Mouse (Mus musculus): ENCODE data around the gene Tmc8. TPM values are rescaled to one million over a fixed set of nuclear protein-coding genes. Genes with fewer than 3 reads are reported as not detected.

Gene Tmc8
- 1.3 and 1.4 TPM in 2 replicates for polyA plus RNA-seq (2015; fragmentation: Nextera tagmentation; extraction: Ambion mirVana)

DNA sequence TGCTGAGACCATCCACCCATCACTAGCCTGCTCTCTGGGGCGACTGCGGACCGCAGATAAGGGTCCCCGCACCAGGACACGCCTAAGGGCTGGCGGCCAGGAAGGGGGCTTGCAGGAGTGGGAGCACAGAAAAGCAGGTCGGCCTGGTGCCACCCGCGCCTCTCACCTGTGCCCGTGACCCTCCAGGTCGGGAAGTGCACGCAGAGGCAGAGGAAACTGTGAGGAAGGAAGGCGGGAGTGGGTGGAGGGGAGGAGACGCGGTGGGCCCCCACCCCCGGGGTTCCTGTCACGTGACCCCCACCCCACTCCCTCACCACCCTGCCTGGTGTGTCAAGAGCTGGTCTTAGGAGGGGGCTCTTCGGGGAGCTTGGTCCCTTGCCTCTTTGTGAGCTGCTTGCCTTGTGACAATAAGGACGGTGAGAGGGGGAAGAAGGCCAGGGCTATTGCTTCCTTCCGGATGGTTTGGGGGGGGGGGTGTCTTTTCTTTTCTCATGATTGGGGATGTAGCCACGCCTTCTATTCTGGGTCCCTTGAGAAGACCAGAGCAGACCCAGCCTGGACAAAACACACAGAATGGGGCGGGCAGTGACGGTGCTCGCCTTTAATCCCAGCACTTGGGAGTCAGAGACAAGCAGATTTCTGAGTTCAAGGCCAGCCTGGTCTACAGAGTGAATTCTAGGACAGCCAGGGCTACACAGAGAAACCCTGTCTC, at the start of gene Tmc8, which contains the start of gene Tmc6:
TSS of gene Tmc8 (plus strand) at position 84 of the 712 bp plus-strand sequence.
TSS of gene Tmc6 (minus strand) at position 206 of the 712 bp plus-strand sequence.
- 44% methylated on average over 24 of the region's 24 CpGs for WGBS
- no peak for ATAC-seq
- H3K27ac ChIP-seq: no peak within 1 kb of the TSS
- H3K27me3 ChIP-seq: peaks cover 69% of the 10 kb centered on the region
- peak within 1 kb of the TSS; percentile 58; the same call in 1 of the 2 replicates for H3K9ac ChIP-seq (replicated peaks)
- H3K4me1 ChIP-seq (replicated peaks): peaks cover 37% of the 10 kb centered on the region
- peak within 1 kb of the TSS; percentile 61 for H3K4me2 ChIP-seq (replicated peaks)
- peak within 1 kb of the TSS; percentile 28 for H3K4me3 ChIP-seq (replicated peaks)
- H3K9me3 ChIP-seq: no peaks in the 10 kb centered on the region
- H3K36me3 ChIP-seq: no peaks in the 10 kb centered on the region

DNA sequence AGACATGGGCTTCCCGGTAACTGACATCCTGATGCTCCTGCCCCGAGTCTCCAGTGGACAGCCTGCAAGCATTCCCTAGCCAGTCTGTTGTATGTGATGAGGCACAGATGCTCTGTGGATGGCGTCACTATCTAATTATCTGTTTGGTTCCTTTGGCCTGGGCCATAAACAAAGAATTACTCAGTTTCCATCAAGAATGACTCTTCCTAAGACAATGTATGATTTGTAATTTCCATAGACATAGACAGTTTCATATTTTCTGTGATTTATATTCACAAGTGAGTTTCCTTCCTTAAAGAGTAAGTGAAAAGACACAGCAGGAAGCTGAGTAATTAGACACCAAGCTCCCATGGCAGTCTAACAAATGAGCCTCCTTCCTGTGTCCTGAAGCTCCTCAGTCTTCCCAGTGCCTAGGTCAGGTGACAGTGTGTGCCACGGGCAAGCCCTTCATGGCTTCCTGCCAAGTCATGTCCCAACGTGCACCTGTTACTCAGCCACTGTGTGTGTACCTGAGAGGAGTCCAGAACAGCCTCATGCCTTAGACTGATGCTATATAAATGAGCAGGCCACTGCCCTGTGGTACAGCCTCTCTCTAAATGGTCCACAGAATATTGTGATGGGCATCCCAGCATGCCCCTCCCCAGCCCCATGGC, 45.7 kb upstream of the Tmc8 start:
- no peaks in the 10 kb centered on the region for H3K9me3 ChIP-seq
- H3K36me3 ChIP-seq: peaks cover 85% of the 10 kb centered on the region
- no peaks in the 10 kb centered on the region for H3K4me1 ChIP-seq (replicated peaks)
- ATAC-seq: no peak
- no peak overlapping the region for H3K4me2 ChIP-seq (replicated peaks)
- H3K9ac ChIP-seq (replicated peaks): no peak overlapping the region
- no peak overlapping the region for H3K27ac ChIP-seq
- H3K4me3 ChIP-seq (replicated peaks): no peak overlapping the region
- no peaks in the 10 kb centered on the region for H3K27me3 ChIP-seq
- 85% methylated on average over 5 of the region's 5 CpGs for WGBS

DNA sequence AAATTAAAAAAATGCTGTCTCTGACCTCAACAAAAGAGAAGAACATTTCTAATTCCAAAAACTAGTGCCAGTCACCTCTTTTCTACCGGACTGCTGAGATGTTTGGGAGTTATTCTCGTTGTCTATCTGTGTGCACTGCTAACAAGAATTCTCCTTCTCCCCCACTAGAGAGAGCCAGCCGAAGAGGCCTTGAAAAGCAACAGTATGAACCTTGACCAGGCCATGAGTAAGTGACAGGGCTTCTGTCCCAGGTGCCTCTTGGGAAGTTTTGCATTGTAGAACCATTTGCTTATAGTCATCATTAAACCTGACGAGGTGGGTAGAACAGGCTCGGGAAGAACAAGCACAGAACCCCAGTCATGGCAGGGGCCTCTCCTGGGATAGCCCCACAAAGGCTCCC, 43.8 kb upstream of the Tmc8 start:
- H3K9ac ChIP-seq (replicated peaks): no peak overlapping the region
- H3K9me3 ChIP-seq: no peaks in the 10 kb centered on the region
- H3K27me3 ChIP-seq: no peaks in the 10 kb centered on the region
- no peak for ATAC-seq
- 91% methylated on average over 5 of the region's 5 CpGs for WGBS
- no peak overlapping the region for H3K4me2 ChIP-seq (replicated peaks)
- H3K27ac ChIP-seq: no peak overlapping the region
- H3K4me1 ChIP-seq (replicated peaks): no peaks in the 10 kb centered on the region
- peaks cover 94% of the 10 kb centered on the region for H3K36me3 ChIP-seq
- no peak overlapping the region for H3K4me3 ChIP-seq (replicated peaks)

DNA sequence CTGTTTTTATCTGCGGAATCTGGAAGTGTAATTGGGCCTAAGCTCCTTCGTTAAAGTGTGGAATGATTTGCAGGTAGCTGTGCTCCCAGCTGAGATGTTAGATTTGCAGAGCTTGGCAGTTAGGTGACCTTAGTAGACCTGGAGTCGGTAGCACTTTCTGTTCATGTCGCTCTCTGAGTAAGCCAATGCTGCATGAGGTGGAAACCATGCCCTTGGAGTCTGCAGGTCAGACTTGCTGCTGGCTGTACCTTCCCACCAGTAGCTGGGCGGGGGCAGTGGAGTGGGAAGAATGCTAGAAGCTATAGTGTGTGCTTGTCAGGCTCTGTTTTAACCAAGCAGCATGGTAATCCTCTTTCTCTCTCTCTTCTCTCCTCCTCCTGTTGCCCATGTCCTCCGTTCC, 40.7 kb upstream of the Tmc8 start:
- no peaks in the 10 kb centered on the region for H3K4me1 ChIP-seq (replicated peaks)
- H3K9me3 ChIP-seq: no peaks in the 10 kb centered on the region
- no peak overlapping the region for H3K4me2 ChIP-seq (replicated peaks)
- no peak overlapping the region for H3K27ac ChIP-seq
- 93% methylated on average over 6 of the region's 6 CpGs for WGBS
- no peaks in the 10 kb centered on the region for H3K27me3 ChIP-seq
- H3K9ac ChIP-seq (replicated peaks): no peak overlapping the region
- peaks cover 100% of the 10 kb centered on the region for H3K36me3 ChIP-seq
- H3K4me3 ChIP-seq (replicated peaks): no peak overlapping the region
- no peak for ATAC-seq

DNA sequence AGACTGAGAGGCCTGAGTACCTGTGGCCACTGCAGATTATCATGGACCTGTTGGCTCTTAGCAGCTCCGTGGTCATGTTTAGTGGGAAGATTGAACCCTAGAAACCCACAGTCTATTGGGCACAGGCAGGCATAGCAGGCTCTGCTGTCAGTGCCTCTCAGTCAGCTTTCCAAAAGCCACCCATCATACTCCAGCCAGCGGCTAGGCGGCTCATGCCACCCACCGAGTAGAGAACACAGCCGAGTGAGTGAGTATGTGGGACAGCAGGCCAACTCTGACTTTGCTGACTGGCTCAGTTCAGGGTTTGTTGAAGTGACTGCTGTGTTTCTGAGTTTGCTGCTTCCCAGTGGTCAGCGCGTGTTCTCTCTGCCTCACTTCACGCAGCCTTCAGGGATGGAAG, 39.6 kb upstream of the Tmc8 start:
- H3K36me3 ChIP-seq: peaks cover 99% of the 10 kb centered on the region
- H3K9me3 ChIP-seq: no peaks in the 10 kb centered on the region
- no peak overlapping the region for H3K4me3 ChIP-seq (replicated peaks)
- ATAC-seq: no peak
- H3K9ac ChIP-seq (replicated peaks): no peak overlapping the region
- H3K27me3 ChIP-seq: no peaks in the 10 kb centered on the region
- WGBS: 91% methylated on average over 8 of the region's 8 CpGs
- no peak overlapping the region for H3K27ac ChIP-seq
- H3K4me2 ChIP-seq (replicated peaks): no peak overlapping the region
- no peaks in the 10 kb centered on the region for H3K4me1 ChIP-seq (replicated peaks)

DNA sequence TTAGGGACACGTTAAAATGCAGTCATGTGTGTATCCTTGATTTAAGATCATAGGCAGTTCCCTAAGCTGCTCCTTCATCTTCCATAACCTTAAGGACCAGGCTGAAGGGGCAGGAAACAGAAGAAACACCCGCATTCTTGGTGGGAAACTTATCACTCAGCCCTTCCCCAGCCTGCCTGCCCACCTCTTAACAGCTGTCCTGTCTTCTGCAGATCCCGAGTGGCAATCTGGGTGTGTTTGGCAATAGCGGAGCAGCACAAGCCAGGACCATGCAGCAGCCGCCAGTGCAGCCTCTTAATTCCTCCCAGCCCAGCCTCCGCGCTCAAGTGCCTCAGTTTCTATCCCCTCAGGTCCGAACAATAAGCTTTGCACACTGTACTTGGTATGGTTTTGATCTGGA, 39.2 kb upstream of the Tmc8 start:
- Histone ChIP-seq H3K9ac (replicated peaks) (no peak overlapping the region), H3K36me3 (peaks cover 99% of the 10 kb centered on the region), H3K4me3 (replicated peaks) (no peak overlapping the region), H3K9me3 (no peaks in the 10 kb centered on the region), H3K27me3 (no peaks in the 10 kb centered on the region), H3K27ac (no peak overlapping the region), H3K4me1 (replicated peaks) (no peaks in the 10 kb centered on the region), H3K4me2 (replicated peaks) (no peak overlapping the region)
- no peak for ATAC-seq
- WGBS: 89% methylated on average over 8 of the region's 8 CpGs

DNA sequence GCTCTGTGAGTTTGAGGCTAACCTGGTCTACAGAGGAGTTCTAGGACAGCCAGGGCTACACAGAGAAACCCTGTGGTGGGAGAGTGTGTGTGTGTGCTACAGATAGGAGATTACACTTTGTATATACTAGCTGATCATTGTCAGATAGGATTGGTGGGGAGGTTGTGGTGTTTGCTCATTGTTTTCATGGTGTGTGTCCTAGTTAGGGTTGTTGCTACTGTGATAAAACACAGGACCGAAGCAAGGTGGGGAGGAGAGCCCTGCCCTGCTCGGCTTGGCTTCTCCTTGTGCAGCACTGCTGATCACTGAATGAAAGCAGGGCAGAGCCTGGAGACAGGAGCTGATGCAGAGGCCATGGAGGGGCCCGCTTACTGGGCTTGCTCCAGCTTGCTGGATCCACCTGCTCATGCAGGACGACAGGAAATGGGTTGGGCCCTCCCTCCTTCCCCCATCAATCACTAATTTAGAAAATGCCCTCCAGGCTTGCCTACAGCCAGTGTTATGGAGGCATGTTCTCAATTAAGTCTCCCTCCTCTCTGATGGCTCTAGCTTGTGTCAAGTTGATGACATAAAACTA, 38.3 kb upstream of the Tmc8 start:
- no peaks in the 10 kb centered on the region for H3K4me1 ChIP-seq (replicated peaks)
- 79% methylated on average over 4 of the region's 4 CpGs for WGBS
- no peaks in the 10 kb centered on the region for H3K27me3 ChIP-seq
- peak overlapping the region; percentile 19; the same call in 1 of the 2 replicates for H3K27ac ChIP-seq
- no peaks in the 10 kb centered on the region for H3K9me3 ChIP-seq
- H3K36me3 ChIP-seq: peaks cover 99% of the 10 kb centered on the region
- no peak for ATAC-seq
- H3K4me3 ChIP-seq (replicated peaks): no peak overlapping the region
- no peak overlapping the region for H3K4me2 ChIP-seq (replicated peaks)
- H3K9ac ChIP-seq (replicated peaks): no peak overlapping the region

DNA sequence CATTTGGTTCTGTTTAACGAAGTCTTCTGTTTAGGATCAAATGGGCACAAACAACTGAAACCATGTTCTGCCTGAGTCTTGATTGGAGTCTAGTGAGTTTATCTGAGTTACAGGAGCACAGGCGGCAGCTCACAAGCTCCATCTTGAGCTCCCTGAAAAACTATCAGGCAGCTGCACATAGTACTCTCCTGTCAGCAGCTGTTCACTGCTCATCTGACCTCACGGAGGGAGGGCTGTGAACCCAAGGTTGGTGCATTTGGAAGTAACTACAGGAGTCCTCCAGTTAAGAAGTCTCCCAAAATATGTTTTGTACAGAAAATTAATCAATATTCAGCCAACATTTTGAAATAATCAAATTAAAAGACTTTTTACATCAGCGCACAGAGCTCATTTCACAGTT, 33.2 kb upstream of the Tmc8 start:
- H3K4me3 ChIP-seq (replicated peaks): no peak overlapping the region
- ATAC-seq: no peak
- 87% methylated on average over 4 of the region's 4 CpGs for WGBS
- no peak overlapping the region for H3K9ac ChIP-seq (replicated peaks)
- H3K36me3 ChIP-seq: peaks cover 99% of the 10 kb centered on the region
- no peak overlapping the region for H3K27ac ChIP-seq
- no peaks in the 10 kb centered on the region for H3K27me3 ChIP-seq
- no peaks in the 10 kb centered on the region for H3K4me1 ChIP-seq (replicated peaks)
- no peaks in the 10 kb centered on the region for H3K9me3 ChIP-seq
- H3K4me2 ChIP-seq (replicated peaks): no peak overlapping the region

DNA sequence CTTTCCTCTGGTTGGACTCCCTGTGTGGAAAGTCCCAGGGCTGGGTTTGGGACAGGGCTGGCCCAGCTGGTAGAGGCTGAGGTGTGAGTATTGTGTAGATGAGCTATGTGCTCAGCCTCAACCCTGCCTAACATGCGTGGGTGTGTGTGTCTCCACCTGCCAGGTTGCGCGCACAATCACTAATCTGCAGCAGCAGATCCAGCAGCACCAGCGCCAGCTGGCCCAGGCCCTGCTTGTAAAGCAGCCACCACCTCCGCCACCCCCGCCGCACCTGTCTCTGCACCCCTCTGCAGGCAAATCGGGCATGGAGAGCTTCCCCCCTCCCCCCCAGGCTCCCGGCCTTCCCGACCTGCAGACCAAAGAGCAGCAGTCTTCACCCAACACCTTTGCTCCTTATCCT, 32.5 kb upstream of the Tmc8 start:
- Histone ChIP-seq H3K4me3 (replicated peaks) (no peak overlapping the region), H3K4me2 (replicated peaks) (no peak overlapping the region), H3K4me1 (replicated peaks) (no peaks in the 10 kb centered on the region), H3K27ac (no peak overlapping the region), H3K27me3 (no peaks in the 10 kb centered on the region), H3K36me3 (peaks cover 99% of the 10 kb centered on the region), H3K9ac (replicated peaks) (no peak overlapping the region), H3K9me3 (no peaks in the 10 kb centered on the region)
- no peak for ATAC-seq
- 93% methylated on average over 10 of the region's 10 CpGs for WGBS

DNA sequence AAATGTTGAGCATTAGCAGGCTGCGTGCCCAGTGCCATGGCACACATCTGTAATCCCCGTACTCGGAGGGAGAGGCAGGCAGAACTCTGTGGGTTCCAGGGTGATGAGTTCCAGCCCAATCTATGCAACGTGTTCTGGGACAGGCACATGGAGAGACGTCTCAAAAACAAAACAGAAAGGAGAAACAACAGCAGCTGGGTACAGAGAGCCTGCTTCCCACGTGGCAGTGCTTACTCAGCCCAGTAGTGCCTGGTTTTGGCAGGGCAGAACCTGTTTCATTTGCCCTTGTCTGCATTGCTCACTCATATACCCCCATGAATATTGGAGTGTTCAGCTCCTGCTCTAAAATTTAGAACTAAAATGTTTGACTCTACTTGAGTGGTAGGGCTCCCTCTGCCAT, 30.3 kb upstream of the Tmc8 start:
- no peak overlapping the region; the same call in 1 of the 2 replicates for H3K27ac ChIP-seq
- no peak overlapping the region for H3K4me2 ChIP-seq (replicated peaks)
- H3K4me1 ChIP-seq (replicated peaks): no peaks in the 10 kb centered on the region
- no peaks in the 10 kb centered on the region for H3K27me3 ChIP-seq
- 89% methylated on average over 6 of the region's 6 CpGs for WGBS
- ATAC-seq: no peak
- H3K9me3 ChIP-seq: no peaks in the 10 kb centered on the region
- H3K36me3 ChIP-seq: peaks cover 99% of the 10 kb centered on the region
- no peak overlapping the region for H3K4me3 ChIP-seq (replicated peaks)
- no peak overlapping the region for H3K9ac ChIP-seq (replicated peaks)

DNA sequence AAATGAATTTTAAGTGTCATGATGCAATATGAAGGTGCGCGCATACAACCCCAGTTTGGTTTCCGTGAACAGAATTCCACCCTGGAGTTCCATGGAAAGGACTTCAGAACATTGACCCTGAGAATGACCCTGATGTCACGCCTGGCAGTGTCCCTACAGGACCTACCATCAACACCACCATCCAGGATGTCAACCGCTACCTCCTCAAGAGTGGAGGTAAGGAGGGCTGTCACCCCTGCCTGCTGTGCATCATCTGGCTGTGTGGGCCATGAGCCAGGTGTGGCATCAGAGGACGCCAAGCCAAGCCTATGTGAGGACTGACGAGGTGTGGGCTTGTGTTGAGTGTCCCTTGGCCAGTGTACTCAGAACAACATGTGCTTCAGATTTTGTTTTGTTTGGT, 26.0 kb upstream of the Tmc8 start:
- H3K27me3 ChIP-seq: no peaks in the 10 kb centered on the region
- H3K4me3 ChIP-seq (replicated peaks): no peak overlapping the region
- H3K9me3 ChIP-seq: no peaks in the 10 kb centered on the region
- no peak overlapping the region for H3K9ac ChIP-seq (replicated peaks)
- no peak overlapping the region for H3K27ac ChIP-seq
- no peak for ATAC-seq
- H3K4me1 ChIP-seq (replicated peaks): no peaks in the 10 kb centered on the region
- H3K4me2 ChIP-seq (replicated peaks): no peak overlapping the region
- peaks cover 100% of the 10 kb centered on the region for H3K36me3 ChIP-seq
- WGBS: 98% methylated on average over 7 of the region's 7 CpGs

DNA sequence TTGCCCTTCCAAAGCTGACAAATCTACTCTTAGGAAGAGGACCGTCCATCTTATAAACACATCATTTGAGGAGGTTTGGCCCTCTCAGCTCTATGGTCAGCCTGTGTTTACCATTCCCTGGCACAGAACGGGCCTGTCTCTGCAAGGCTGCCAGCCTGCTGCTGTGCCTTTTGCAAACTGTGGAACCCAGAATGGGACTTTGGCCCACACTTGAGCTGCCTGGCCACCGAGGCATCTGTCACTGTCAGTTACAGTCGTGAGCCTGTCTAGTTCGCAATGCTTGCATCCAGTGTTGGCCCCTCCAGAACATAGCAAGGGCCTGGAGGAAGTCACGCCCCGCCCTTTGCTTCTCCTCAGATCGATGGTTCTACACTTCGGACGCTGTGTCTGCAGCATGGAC, 22.6 kb upstream of the Tmc8 start:
- WGBS: 97% methylated on average over 10 of the region's 10 CpGs
- ATAC-seq: no peak
- no peak overlapping the region for H3K27ac ChIP-seq
- no peaks in the 10 kb centered on the region for H3K27me3 ChIP-seq
- H3K4me1 ChIP-seq (replicated peaks): no peaks in the 10 kb centered on the region
- H3K36me3 ChIP-seq: peaks cover 96% of the 10 kb centered on the region
- no peak overlapping the region for H3K9ac ChIP-seq (replicated peaks)
- no peaks in the 10 kb centered on the region for H3K9me3 ChIP-seq
- H3K4me2 ChIP-seq (replicated peaks): no peak overlapping the region
- H3K4me3 ChIP-seq (replicated peaks): no peak overlapping the region

Measured in midbrain, embryonic 13.5 days (tissue).